Mouse (Mus musculus): ENCODE data around the gene Rnf213. TPM values are rescaled to one million over a fixed set of nuclear protein-coding genes. Genes with fewer than 3 reads are reported as not detected.

Rnf213 gene
- total RNA-seq, 1 experiment = 37.3 TPM

DNA sequence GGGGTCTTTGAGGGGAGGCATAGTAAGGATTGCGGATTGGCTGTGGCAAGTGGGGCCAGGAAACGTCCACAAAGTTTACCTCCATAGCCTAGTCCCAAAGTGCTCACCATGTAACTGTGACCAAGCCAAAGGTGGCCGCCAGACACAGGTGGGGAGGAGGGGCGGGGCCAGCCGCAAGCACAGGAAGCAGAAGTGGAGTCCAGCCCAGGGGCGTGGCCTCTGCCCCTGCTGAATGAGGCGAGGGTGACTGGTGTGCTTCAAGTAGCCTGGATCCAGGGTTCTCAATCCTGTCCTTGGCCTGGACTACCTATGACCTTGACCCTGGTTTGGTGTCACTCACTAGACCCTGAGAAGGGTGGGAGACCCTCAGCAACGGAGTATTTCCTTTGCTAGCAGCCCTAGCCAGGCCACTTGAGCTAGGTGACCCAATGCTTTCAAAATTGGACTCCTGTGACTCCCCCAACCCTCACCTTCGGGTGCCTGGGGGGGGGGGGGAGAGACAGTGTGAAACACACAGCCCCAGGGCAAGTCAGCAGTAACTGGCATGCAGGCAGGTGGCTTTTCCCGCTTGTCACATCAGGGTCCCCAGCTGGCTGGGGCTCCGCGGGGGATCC is 792 bp upstream of the Rnf213 start:
- TF ChIP-seq CHD2 (IDR thresholded peaks at IDR 0.05; ENCODE audit: low read depth, low read length) (no peak), HCFC1 (IDR thresholded peaks at IDR 0.05; ENCODE audit: borderline replicate concordance, insufficient read depth, low read length) (no peak), ZC3H11A (IDR thresholded peaks at IDR 0.05; ENCODE audit: borderline replicate concordance, low read depth, low read length) (no peak), ZNF384 (IDR thresholded peaks at IDR 0.05; ENCODE audit: low read depth, low read length) (no peak), MAFK (IDR thresholded peaks at IDR 0.05; ENCODE audit: insufficient read depth, low read depth, low read length) (no peak)
- Histone ChIP-seq H3K36me3 (ENCODE audit: control insufficient read depth, insufficient read depth, low read length, poor library complexity, severe bottlenecking) (no peaks in the 10 kb centered on the region), H3K4me3 (ENCODE audit: insufficient read depth in 1 of 2, low read depth in 1 of 2, low read length in 2 of 2, poor library complexity in 1 of 2, severe bottlenecking in 1 of 2) (peak overlapping the region; percentile 1 to 15; a peak in 2 of 4 replicates), H3K9ac (ENCODE audit: insufficient read depth, low read depth, low read length, poor library complexity, severe bottlenecking) (no peak overlapping the region), H3K27ac (ENCODE audit: insufficient read depth, low read depth, low read length, poor library complexity, severe bottlenecking) (peak overlapping the region; percentile 24; the same call in 1 of the 2 replicates), H3K4me1 (ENCODE audit: control insufficient read depth in 2 of 2, insufficient read depth in 2 of 2, low read length in 2 of 2, poor library complexity in 1 of 2) (peaks cover 15 to 42% of the 10 kb centered on the region in 2 experiments), H3K9me3 (ENCODE audit: control insufficient read depth, insufficient read depth, low read depth, low read length) (no peaks in the 10 kb centered on the region)
- DNase-seq (ENCODE audit: low read depth, low spot score) = peak; percentile 85
- in situ Hi-C loops (cut with MboI; ENCODE audit: low sequenced_read_pairs in 2 of 2, unreplicated experiment in 2 of 2) = no loop called here

DNA sequence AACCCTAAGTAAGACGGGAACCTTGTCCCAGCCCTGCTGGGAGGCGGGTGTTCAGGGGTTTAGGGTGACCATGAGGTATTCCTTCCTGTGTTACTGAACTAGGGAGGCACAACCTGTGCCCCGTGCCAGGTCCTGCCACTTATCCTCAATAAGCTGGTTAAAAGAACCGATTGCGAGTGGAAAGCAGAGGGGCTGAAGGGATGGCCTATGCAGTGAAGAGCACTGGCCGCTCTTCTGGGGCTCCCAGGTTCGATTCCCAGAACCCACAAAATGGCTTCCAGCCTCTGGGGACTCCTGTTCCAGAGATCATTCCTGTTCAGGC is 544 bp downstream of the Rnf213 start:
- in situ Hi-C loops (cut with MboI; ENCODE audit: low sequenced_read_pairs in 2 of 2, unreplicated experiment in 2 of 2) = no loop called here
- Histone ChIP-seq H3K9ac (ENCODE audit: insufficient read depth, low read depth, low read length, poor library complexity, severe bottlenecking) (peak overlapping the region; percentile 60; the same call in 1 of the 2 replicates), H3K4me1 (ENCODE audit: control insufficient read depth in 2 of 2, insufficient read depth in 2 of 2, low read length in 2 of 2, poor library complexity in 1 of 2) (peaks cover 15 to 38% of the 10 kb centered on the region in 2 experiments), H3K4me3 (ENCODE audit: insufficient read depth in 1 of 2, low read depth in 1 of 2, low read length in 2 of 2, poor library complexity in 1 of 2, severe bottlenecking in 1 of 2) (peak overlapping the region; percentile 22 to 63; a peak in 3 of 4 replicates), H3K36me3 (ENCODE audit: control insufficient read depth, insufficient read depth, low read length, poor library complexity, severe bottlenecking) (no peaks in the 10 kb centered on the region), H3K9me3 (ENCODE audit: control insufficient read depth, insufficient read depth, low read depth, low read length) (no peaks in the 10 kb centered on the region), H3K27ac (ENCODE audit: insufficient read depth, low read depth, low read length, poor library complexity, severe bottlenecking) (no peak overlapping the region)
- no peak for DNase-seq (ENCODE audit: low read depth, low spot score)
- no peak for TF ChIP-seq ZC3H11A (IDR thresholded peaks at IDR 0.05; ENCODE audit: borderline replicate concordance, low read depth, low read length)
- no peak for TF ChIP-seq CHD2 (IDR thresholded peaks at IDR 0.05; ENCODE audit: low read depth, low read length)
- no peak for TF ChIP-seq HCFC1 (IDR thresholded peaks at IDR 0.05; ENCODE audit: borderline replicate concordance, insufficient read depth, low read length)
- TF ChIP-seq MAFK (IDR thresholded peaks at IDR 0.05; ENCODE audit: insufficient read depth, low read depth, low read length) = no peak
- no peak for TF ChIP-seq ZNF384 (IDR thresholded peaks at IDR 0.05; ENCODE audit: low read depth, low read length)

DNA sequence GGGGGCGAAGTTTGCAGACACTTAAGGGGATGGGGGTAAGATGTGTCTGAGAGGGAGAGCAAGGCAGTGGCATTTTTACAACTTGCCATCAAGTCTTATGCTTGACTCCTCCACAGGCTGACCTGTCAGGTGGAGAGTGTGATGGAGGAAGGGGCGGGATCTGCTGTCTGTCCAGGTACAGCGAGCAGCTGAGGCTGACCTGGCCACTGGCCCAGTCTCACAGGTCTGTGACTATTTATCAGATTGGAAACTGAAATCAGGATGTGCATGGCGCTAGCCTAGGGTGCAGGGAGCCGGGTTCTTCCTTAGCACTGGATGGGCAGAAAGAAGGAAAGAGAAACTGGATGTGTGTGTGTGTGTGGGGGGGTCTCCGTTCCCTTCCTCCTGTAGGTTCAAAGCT is 1.3 kb downstream of the Rnf213 start:
- H3K9ac ChIP-seq (ENCODE audit: insufficient read depth, low read depth, low read length, poor library complexity, severe bottlenecking) = no peak overlapping the region
- in situ Hi-C loops (cut with MboI; ENCODE audit: low sequenced_read_pairs in 2 of 2, unreplicated experiment in 2 of 2) = no loop called here

DNA sequence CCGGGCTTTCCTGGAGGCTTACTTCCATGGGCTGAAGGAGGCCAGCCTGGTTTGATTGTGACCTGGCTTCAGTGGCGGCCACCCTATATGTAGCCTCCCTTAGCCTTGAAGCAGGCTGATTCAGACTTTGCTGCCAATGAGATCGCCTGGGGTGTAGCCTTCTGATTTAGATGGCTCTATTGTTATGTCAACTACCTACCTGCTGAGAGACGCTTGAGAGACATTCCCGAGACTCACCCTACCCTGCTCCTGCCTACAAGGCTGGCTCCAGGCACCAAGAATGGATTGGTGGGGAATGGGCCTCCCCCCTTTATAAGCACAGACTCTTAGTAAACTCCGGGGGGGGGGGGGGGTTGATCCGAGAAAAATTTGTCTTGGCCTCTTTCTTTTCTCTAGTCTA is 2.5 kb downstream of the Rnf213 start:
- Histone ChIP-seq H3K9ac (ENCODE audit: insufficient read depth, low read depth, low read length, poor library complexity, severe bottlenecking) (no peak overlapping the region), H3K9me3 (ENCODE audit: control insufficient read depth, insufficient read depth, low read depth, low read length) (no peaks in the 10 kb centered on the region), H3K4me3 (ENCODE audit: insufficient read depth in 1 of 2, low read depth in 1 of 2, low read length in 2 of 2, poor library complexity in 1 of 2, severe bottlenecking in 1 of 2) (peak overlapping the region in 1 of 2 experiments; percentile 4; a peak in 1 of 4 replicates), H3K4me1 (ENCODE audit: control insufficient read depth in 2 of 2, insufficient read depth in 2 of 2, low read length in 2 of 2, poor library complexity in 1 of 2) (peaks cover 15 to 38% of the 10 kb centered on the region in 2 experiments), H3K36me3 (ENCODE audit: control insufficient read depth, insufficient read depth, low read length, poor library complexity, severe bottlenecking) (no peaks in the 10 kb centered on the region), H3K27ac (ENCODE audit: insufficient read depth, low read depth, low read length, poor library complexity, severe bottlenecking) (no peak overlapping the region; the same call in 1 of the 2 replicates)
- peak; percentile 90 for DNase-seq (ENCODE audit: low read depth, low spot score)
- in situ Hi-C loops (cut with MboI; ENCODE audit: low sequenced_read_pairs in 2 of 2, unreplicated experiment in 2 of 2) = no loop called here
- TF ChIP-seq CHD2 (IDR thresholded peaks at IDR 0.05; ENCODE audit: low read depth, low read length) (0 out of 2 replicates have a peak, but pooled peaks have one; percentile 52), ZNF384 (IDR thresholded peaks at IDR 0.05; ENCODE audit: low read depth, low read length) (no peak), MAFK (IDR thresholded peaks at IDR 0.05; ENCODE audit: insufficient read depth, low read depth, low read length) (no peak), HCFC1 (IDR thresholded peaks at IDR 0.05; ENCODE audit: borderline replicate concordance, insufficient read depth, low read length) (no peak), ZC3H11A (IDR thresholded peaks at IDR 0.05; ENCODE audit: borderline replicate concordance, low read depth, low read length) (no peak)

More for the DNA sequence above, 1.3 kb downstream of the Rnf213 start:
- no peak overlapping the region for H3K27ac ChIP-seq (ENCODE audit: insufficient read depth, low read depth, low read length, poor library complexity, severe bottlenecking)
- H3K4me3 ChIP-seq (ENCODE audit: insufficient read depth in 1 of 2, low read depth in 1 of 2, low read length in 2 of 2, poor library complexity in 1 of 2, severe bottlenecking in 1 of 2) = no peak overlapping the region
- H3K36me3 ChIP-seq (ENCODE audit: control insufficient read depth, insufficient read depth, low read length, poor library complexity, severe bottlenecking) = no peaks in the 10 kb centered on the region
- TF ChIP-seq ZC3H11A (IDR thresholded peaks at IDR 0.05; ENCODE audit: borderline replicate concordance, low read depth, low read length) (no peak), CHD2 (IDR thresholded peaks at IDR 0.05; ENCODE audit: low read depth, low read length) (no peak), MAFK (IDR thresholded peaks at IDR 0.05; ENCODE audit: insufficient read depth, low read depth, low read length) (no peak), ZNF384 (IDR thresholded peaks at IDR 0.05; ENCODE audit: low read depth, low read length) (no peak), HCFC1 (IDR thresholded peaks at IDR 0.05; ENCODE audit: borderline replicate concordance, insufficient read depth, low read length) (no peak)
- no peak for DNase-seq (ENCODE audit: low read depth, low spot score)
- H3K9me3 ChIP-seq (ENCODE audit: control insufficient read depth, insufficient read depth, low read depth, low read length) = no peaks in the 10 kb centered on the region
- peaks cover 15 to 38% of the 10 kb centered on the region in 2 experiments for H3K4me1 ChIP-seq (ENCODE audit: control insufficient read depth in 2 of 2, insufficient read depth in 2 of 2, low read length in 2 of 2, poor library complexity in 1 of 2)

Measured in ES-E14 (cell line).